Mouse (Mus musculus) midbrain, embryonic 16.5 days (tissue): ENCODE data around the gene Rab7. TPM values are rescaled to one million over a fixed set of nuclear protein-coding genes. Genes with fewer than 3 reads are reported as not detected.

Experiments used
- ATAC-seq: fragments of 200-750 bp; cut with Nextera tagmentation; 2 replicates; pipeline ENCODE4 v1.8.0; 2017; ENCODE audit warnings: moderate TSS enrichment
- H3K27ac ChIP-seq: fragments of 300-500 bp; sonication (generic); 2 replicates; pipeline ENCODE4 v1.5.1; 2014; ENCODE audit warnings: mild to moderate bottlenecking, low read length, mixed read lengths
- H3K27me3 ChIP-seq: fragments of 300-500 bp; sonication (generic); 2 replicates; pipeline ENCODE4 v1.6.1; 2014; ENCODE audit warnings: low read depth, low read length, mixed read lengths; ENCODE audit not compliant: control insufficient read depth, insufficient read depth
- H3K36me3 ChIP-seq: fragments of 300-500 bp; sonication (generic); 2 replicates; pipeline ENCODE4 v1.6.1; 2014; ENCODE audit warnings: mild to moderate bottlenecking, low read length, moderate library complexity, mixed read lengths; ENCODE audit not compliant: control insufficient read depth, insufficient read depth
- H3K4me1 ChIP-seq: fragments of 300-500 bp; sonication (generic); 2 replicates; pipeline ENCODE4 v1.6.1; 2014; ENCODE audit warnings: mild to moderate bottlenecking, low read length, mixed read lengths; ENCODE audit not compliant: control insufficient read depth, insufficient read depth
- H3K4me2 ChIP-seq: fragments of 300-500 bp; sonication (generic); 2 replicates; pipeline ENCODE4 v1.6.1; 2014; ENCODE audit warnings: mild to moderate bottlenecking, low read length, mixed read lengths
- H3K4me3 ChIP-seq: fragments of 300-500 bp; sonication (generic); 2 replicates; pipeline ENCODE4 v1.5.1; 2014; ENCODE audit warnings: low read depth, mild to moderate bottlenecking, low read length, moderate library complexity, mixed read lengths
- H3K9ac ChIP-seq: fragments of 300-500 bp; sonication (generic); 2 replicates; pipeline ENCODE4 v1.6.1; 2014; ENCODE audit warnings: low read depth, low read length, mixed read lengths
- H3K9me3 ChIP-seq: fragments of 300-500 bp; sonication (generic); replicated peaks from 2 replicates; pipeline ENCODE4 v1.6.1; 2014; ENCODE audit warnings: mild to moderate bottlenecking, low read length, mixed read lengths; ENCODE audit not compliant: control insufficient read depth, poor library complexity, severe bottlenecking
- WGBS: fragments of 180-500 bp; shearing (Covaris S2); extraction: QIAGEN DNeasy Blood & Tissue Kit; methylation state at CpG from one replicate; pipeline ENCODE4 v1.1.7; 2014; 5-methylcytosine and 5-hydroxymethylcytosine counted together
- polyA plus RNA-seq: library from polyadenylated mRNA; unstranded; fragments of >200 nt; fragmentation: Nextera tagmentation; extraction: Ambion mirVana; gene quantifications from 2 replicates; pipeline ENCODE4 v1.2.1, GENCODE M21; 2015

Gene Rab7
- polyA plus RNA-seq, 1 experiment from 2014 or later, result 370 TPM

DNA sequence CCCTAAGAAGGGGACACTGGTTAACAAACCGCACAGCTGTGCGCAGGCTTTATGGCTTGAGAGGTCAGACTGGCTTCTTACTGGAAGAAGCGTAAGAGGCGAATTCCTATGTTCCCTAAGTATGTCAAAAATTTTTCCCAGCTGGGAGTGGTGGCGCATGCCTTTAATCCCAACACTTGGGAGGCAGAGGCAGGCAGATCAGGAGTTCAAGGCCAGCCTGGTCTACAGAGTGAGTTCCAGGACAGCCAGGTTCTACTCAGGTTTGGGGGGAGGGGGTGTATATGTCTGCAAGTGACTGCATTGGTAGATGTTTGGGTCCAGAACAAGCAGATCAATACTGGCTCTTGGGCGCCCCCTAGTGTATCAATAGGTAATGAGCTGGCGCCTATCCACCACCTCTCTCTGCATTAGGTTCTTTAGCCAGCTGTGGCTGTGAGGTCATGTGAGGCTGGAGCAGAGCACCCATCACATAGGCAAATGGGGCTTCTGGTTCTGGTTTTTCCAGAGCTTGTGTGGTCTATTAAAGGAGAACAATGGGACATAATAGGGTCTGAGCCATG lies 47.3 kb downstream of the Rab7 start:
- no peaks in the 10 kb centered on the region for H3K9me3 ChIP-seq
- peaks cover 17% of the 10 kb centered on the region for H3K4me1 ChIP-seq
- WGBS, result 60% methylated on average over 7 of the region's 7 CpGs
- no peak overlapping the region for H3K27ac ChIP-seq
- H3K9ac ChIP-seq, result no peak overlapping the region
- peak; percentile 25; the same call in 1 of the 2 replicates for ATAC-seq
- peaks cover 12% of the 10 kb centered on the region for H3K36me3 ChIP-seq
- no peak overlapping the region for H3K4me3 ChIP-seq
- no peak overlapping the region for H3K4me2 ChIP-seq
- H3K27me3 ChIP-seq, result no peaks in the 10 kb centered on the region

DNA sequence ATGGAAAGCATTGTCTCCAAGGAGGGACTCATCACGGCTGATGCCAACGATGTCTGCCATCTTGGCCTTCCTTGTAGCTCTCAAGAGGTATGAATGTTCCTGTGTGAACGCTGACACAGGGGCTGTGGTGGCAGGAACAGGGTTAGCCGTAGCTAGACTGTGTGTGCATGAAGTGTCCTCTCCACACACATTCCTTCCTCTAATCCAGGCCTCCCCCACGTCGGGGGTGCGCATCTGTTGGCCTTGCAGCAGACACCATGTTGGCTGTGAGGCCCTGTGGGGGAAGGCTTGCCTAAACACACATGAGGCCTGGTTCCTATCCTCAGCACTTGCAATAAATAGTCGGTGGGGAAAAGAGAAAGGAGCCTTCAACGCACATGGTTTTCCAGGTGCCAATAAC lies 48.5 kb downstream of the Rab7 start:
- no peak overlapping the region for H3K9ac ChIP-seq
- peaks cover 21% of the 10 kb centered on the region for H3K4me1 ChIP-seq
- 89% methylated on average over 9 of the region's 9 CpGs for WGBS
- H3K4me3 ChIP-seq, result no peak overlapping the region
- no peak overlapping the region for H3K4me2 ChIP-seq
- no peaks in the 10 kb centered on the region for H3K27me3 ChIP-seq
- no peaks in the 10 kb centered on the region for H3K9me3 ChIP-seq
- H3K27ac ChIP-seq, result no peak overlapping the region
- ATAC-seq, result no peak
- H3K36me3 ChIP-seq, result peaks cover 9% of the 10 kb centered on the region

DNA sequence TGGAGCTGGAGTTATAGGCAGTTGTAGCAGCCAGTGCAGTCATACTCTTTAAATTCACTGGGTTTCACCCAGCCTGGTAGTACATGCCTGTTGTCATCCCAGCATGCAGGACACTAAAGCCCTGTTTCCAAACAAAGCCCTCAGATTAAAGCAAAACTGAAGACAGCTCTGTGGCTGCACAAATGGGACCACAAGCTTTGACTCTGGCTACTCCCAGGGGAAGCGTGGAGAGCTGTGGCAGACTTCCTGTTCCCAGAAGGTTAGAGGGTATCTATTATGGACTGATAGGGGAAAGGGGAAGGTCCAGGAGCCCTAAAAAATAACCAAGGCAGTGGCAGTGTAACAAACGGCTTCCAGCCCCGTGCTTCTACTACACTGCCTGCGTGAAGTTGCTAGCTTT lies 49.6 kb downstream of the Rab7 start:
- 93% methylated on average over 4 of the region's 4 CpGs for whole genome bisulfite sequencing
- no peaks in the 10 kb centered on the region for H3K9me3 ChIP-seq
- ATAC-seq, result no peak
- no peaks in the 10 kb centered on the region for H3K27me3 ChIP-seq
- H3K4me3 ChIP-seq, result no peak overlapping the region
- no peak overlapping the region; the same call in 1 of the 2 replicates for H3K27ac ChIP-seq
- no peak overlapping the region for H3K9ac ChIP-seq
- H3K4me2 ChIP-seq, result no peak overlapping the region
- H3K4me1 ChIP-seq, result peaks cover 21% of the 10 kb centered on the region
- peaks cover 3% of the 10 kb centered on the region; the same call in 1 of the 2 replicates for H3K36me3 ChIP-seq

DNA sequence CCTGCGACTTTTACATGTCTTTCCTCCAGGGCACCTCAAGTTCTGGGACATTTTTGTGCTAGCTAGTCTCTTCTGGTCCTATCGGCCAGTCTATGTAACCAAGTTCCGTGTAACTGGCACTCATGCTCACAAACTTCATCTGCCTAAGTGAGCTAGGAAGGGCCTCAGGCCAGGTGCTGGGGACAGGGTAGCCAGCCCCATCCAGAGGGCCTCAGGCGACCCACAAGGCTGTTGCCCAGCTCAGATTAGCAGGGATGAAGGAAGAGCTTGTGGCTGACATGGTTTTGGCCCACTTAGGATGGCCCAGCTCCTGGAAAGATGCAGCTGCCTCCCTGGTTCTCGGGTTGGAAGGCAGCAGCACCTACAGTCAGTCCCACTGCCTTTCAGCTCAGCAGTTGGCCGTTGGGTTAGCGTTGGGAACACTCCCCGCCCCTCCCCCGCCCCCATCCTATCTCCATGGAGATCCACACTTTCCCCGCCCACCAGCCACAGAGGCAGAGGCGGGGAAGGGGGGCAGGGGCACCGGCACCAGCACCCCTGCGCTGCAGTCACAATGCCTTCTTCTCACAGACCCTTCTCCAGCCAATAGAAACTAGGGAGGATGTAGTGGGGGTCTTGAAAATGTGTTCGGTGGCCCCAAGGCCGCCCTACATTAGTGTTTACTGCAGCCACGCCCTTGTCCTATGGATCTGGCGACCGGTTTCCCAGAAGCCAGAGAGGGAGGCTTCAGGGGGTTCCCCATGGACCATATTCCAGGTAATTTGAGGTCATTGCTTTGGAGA lies 51.1 kb downstream of the Rab7 start:
- peak; percentile 80 for ATAC-seq
- Histone ChIP-seq H3K27me3 (no peaks in the 10 kb centered on the region), H3K9me3 (no peaks in the 10 kb centered on the region), H3K4me1 (peaks cover 21% of the 10 kb centered on the region), H3K36me3 (no peaks in the 10 kb centered on the region), H3K9ac (peak overlapping the region; percentile 50), H3K4me2 (peak overlapping the region; percentile 50), H3K27ac (peak overlapping the region; percentile 70), H3K4me3 (peak overlapping the region; percentile 24)
- WGBS, result 5% methylated on average over 16 of the region's 18 CpGs

DNA sequence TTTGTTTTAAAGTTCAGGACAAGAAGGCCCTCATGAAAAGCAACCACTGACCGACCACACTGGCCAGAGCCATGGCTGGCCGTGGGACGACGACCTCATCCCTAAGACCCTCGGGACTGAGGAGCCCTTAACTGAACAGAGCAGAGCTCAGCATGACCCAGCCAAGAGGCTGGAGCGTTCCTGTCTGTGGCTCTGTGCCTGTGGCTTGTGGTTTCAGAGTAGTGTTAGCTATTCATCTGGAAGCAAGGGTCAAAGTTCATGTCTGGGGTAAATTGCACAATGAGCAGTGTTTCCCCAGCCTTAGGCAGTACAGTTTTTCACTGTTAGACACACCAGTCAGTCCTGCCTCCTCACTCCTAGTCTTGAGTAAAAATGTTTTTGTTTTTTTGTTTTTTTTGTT lies 52.3 kb downstream of the Rab7 start:
- no peaks in the 10 kb centered on the region for H3K36me3 ChIP-seq
- H3K4me1 ChIP-seq, result peaks cover 21% of the 10 kb centered on the region
- WGBS, result 15% methylated on average over 6 of the region's 6 CpGs

DNA sequence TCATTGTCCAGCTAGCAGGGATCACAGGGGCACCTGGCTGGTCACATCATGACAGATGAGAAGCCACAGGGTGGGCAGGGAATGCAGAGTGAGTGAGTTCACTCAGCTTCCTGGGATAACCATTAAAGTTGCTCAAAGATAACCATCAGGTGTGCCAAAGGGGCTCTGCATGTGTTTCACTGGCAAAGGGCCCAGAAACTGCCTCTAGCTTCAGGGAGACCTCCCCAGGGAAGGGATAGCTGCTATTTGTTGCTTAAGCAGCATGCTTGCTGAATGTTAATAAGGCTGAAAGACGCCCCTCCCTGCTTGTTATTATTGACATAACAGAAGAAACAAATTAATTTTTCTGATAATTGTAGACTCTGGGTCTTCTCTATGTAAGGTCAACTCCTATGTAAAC lies 53.2 kb downstream of the Rab7 start:
- ATAC-seq, result no peak
- WGBS, result 50% methylated on average over 1 of the region's 1 CpGs
- Histone ChIP-seq H3K4me1 (peaks cover 21% of the 10 kb centered on the region), H3K9ac (no peak overlapping the region), H3K36me3 (no peaks in the 10 kb centered on the region), H3K9me3 (no peaks in the 10 kb centered on the region), H3K27ac (no peak overlapping the region), H3K27me3 (no peaks in the 10 kb centered on the region), H3K4me3 (no peak overlapping the region), H3K4me2 (no peak overlapping the region)

More for the DNA sequence above, 52.3 kb downstream of the Rab7 start:
- no peak overlapping the region for H3K4me2 ChIP-seq
- no peak overlapping the region for H3K4me3 ChIP-seq
- H3K9ac ChIP-seq, result no peak overlapping the region
- no peaks in the 10 kb centered on the region for H3K9me3 ChIP-seq
- ATAC-seq, result no peak
- no peaks in the 10 kb centered on the region for H3K27me3 ChIP-seq
- H3K27ac ChIP-seq, result 0 out of 2 replicates have a peak overlapping the region, but pooled peaks have one; percentile 41

DNA sequence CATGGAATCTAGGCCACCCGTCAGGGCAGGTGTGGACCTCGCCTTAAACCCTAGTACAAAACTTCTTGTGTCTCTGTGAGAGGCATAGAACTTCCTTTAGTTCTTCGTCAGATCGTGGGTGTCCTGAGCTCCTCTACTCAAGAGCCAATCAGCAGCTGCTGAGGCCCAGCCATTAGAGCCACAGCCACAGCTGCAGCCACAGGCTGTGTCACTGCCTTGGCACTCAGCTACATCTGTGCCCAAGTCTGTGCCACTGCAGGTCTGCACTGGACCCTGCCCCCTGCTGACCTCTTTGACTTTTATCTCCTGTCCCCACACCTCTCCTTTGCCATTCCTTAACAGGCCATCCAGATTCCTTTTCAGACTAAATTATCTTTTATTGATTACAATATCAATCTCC lies 53.9 kb downstream of the Rab7 start:
- Histone ChIP-seq H3K4me1 (peaks cover 21% of the 10 kb centered on the region), H3K4me3 (no peak overlapping the region), H3K36me3 (no peaks in the 10 kb centered on the region), H3K9me3 (no peaks in the 10 kb centered on the region), H3K9ac (no peak overlapping the region), H3K27me3 (no peaks in the 10 kb centered on the region), H3K4me2 (no peak overlapping the region), H3K27ac (no peak overlapping the region)
- 76% methylated on average over 4 of the region's 4 CpGs for WGBS
- no peak for ATAC-seq

DNA sequence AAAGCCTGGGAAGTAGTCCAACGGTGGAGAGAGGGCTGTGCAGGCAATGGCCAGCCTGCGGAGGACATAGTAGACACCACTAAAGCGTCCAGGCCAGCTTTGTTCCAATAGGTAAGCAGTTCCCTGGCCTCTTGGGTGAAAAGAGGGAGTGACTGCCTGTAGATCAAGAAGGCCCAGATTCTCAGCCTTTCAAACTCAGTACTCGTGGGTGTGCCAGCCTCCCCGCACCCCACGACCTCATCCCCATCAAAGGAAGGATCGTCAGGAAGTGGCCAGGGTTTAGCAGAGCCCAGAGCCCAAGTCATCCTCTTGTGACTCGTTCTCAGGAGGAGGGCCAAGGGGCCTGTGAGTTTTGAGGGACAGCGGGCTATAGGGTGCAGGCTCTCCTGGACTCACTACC lies 62.6 kb downstream of the Rab7 start:
- H3K4me3 ChIP-seq, result peak overlapping the region; percentile 97
- peak overlapping the region; percentile 71 for H3K4me2 ChIP-seq
- peak overlapping the region; percentile 93; the same call in 1 of the 2 replicates for H3K27ac ChIP-seq
- no peak for ATAC-seq
- H3K9ac ChIP-seq, result peak overlapping the region; percentile 93
- 67% methylated on average over 9 of the region's 9 CpGs for WGBS
- H3K36me3 ChIP-seq, result no peaks in the 10 kb centered on the region; the same call in 1 of the 2 replicates
- H3K4me1 ChIP-seq, result peaks cover 17% of the 10 kb centered on the region
- no peaks in the 10 kb centered on the region for H3K9me3 ChIP-seq
- no peaks in the 10 kb centered on the region for H3K27me3 ChIP-seq

DNA sequence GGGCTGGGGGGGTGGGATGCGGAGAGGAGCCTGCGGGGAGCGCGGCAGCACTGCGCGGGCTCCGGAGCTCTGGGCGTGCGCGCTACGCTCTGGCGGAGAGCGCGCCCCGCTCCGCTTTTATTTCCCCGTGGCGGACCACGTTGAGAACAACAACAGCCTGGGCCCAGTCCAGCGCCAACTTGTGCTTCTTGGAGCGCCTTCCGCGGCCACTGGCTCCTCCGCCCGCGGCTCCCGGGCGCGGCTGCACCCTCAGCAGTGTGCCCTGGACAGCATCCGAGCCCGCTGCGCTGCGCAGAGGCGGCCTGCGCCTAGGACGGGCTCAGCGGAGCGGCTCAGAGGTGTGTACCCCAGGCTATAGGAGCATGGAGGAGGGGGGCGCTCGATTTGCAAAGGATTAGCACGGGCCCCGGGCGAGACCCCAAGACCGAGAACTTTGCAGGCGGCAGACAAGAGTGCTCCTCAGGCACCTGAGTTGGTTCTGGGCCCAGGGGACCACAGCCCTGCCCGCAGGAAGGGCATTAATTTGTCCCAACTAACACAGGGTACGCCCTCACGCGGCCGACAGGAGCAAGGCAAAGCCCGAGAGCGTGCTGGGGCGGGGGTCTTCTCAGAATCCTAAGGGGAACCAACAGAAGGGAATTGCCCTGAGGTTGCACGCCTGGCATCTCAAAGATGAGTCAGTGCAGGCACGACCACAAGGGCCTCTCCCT lies 63.4 kb downstream of the Rab7 start, which contains the start of gene H1fx:
Gene H1fx (minus strand): TSS at position 91 of the 710 bp plus-strand sequence.
- ATAC-seq, result peak; percentile 79
- under 1% methylated on average over 41 of the region's 55 CpGs for WGBS
- Histone ChIP-seq H3K9me3 (no peaks in the 10 kb centered on the region), H3K4me2 (peak within 1 kb of the TSS; percentile 71), H3K4me1 (peaks cover 17% of the 10 kb centered on the region), H3K4me3 (peak within 1 kb of the TSS; percentile 97), H3K9ac (peak within 1 kb of the TSS; percentile 93), H3K36me3 (no peaks in the 10 kb centered on the region; the same call in 1 of the 2 replicates), H3K27ac (peak within 1 kb of the TSS; percentile 93), H3K27me3 (no peaks in the 10 kb centered on the region)
